ENCODE assay signal across 8 mouse cellular contexts in the genomic region with DNA sequence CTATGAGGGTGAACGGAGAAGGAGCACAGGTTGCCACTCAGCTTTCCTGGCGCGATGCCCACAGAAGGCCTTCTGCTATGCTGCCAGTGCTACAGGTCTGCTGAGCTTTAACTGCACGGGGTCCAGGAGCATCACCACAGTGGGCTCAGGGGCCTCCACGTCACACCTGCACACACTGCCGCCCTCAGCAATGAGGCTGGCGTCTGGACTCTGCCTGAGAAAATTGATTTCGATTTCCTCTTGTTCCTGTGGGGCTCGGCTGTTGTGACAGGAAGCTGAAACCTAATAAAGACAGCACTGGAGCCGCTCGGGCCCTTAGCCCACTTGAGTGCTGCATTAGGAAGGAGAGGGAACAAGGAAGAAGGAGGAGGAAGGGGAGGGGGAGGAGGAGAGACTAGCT.
DNase-seq lines count a peak whose midpoint lies in the region; ATAC-seq and TF ChIP-seq lines count a peak whose summit lies in the region.

No protein-coding gene starts in this region.

- no peak for TF ChIP-seq CTCF in kidney, postnatal 0 days (IDR thresholded peaks at IDR 0.05; ENCODE audit: low read depth)

- WGBS in kidney, postnatal 0 days: 34% methylated on average over 11 of the region's 11 CpGs

- H3K27me3 ChIP-seq in kidney, postnatal 0 days (ENCODE audit: insufficient read depth, low read length): no peaks in the 10 kb centered on the region

- peak; percentile 2 for DNase-seq in cerebellum, adult 9-11 months
- no peak for DNase-seq in cerebellum, adult 11 months
- peak; percentile 58 for DNase-seq in kidney, postnatal 0 days (ENCODE audit: low spot score)
- DNase-seq in kidney, adult 18-20 months: no peak
- no peak for DNase-seq in ES-E14 (ENCODE audit: low read depth, low spot score)
- peak; percentile 2 for DNase-seq in hindlimb bud, embryonic 11.5 days (ENCODE audit: extremely low spot score, low read depth, low spot score)
- no peak for DNase-seq in c-Kit-positive CD71-positive TER-119-positive erythroid progenitor cells, embryonic 14.5 days (ENCODE audit: low spot score)
- no peak for DNase-seq in left cerebral cortex, adult 9 months (ENCODE audit: low spot score in 2 of 2)

- in situ Hi-C loops in ES-E14 (cut with MboI; ENCODE audit: low sequenced_read_pairs in 2 of 2, unreplicated experiment in 2 of 2): no loop called here

- no peaks in the 10 kb centered on the region for H3K9me3 ChIP-seq in kidney, postnatal 0 days (replicated peaks; ENCODE audit: low read length)
- H3K9me3 ChIP-seq in ES-E14 (ENCODE audit: control insufficient read depth, insufficient read depth, low read depth, low read length): no peaks in the 10 kb centered on the region

- no peak for ATAC-seq in kidney, postnatal 0 days (replicated peaks; ENCODE audit: low FRiP score, low read depth)

- peaks cover 6% of the 10 kb centered on the region; the same call in 1 of the 2 replicates for H3K4me1 ChIP-seq in kidney, postnatal 0 days (replicated peaks; ENCODE audit: insufficient read depth, low read length)
- H3K4me1 ChIP-seq in ES-E14 (ENCODE audit: control insufficient read depth in 2 of 2, insufficient read depth in 2 of 2, low read length in 2 of 2, poor library complexity in 1 of 2): no peaks in the 10 kb centered on the region

- H3K36me3 ChIP-seq in kidney, postnatal 0 days (ENCODE audit: insufficient read depth, low read length): no peaks in the 10 kb centered on the region
- no peaks in the 10 kb centered on the region for H3K36me3 ChIP-seq in ES-E14 (ENCODE audit: control insufficient read depth, insufficient read depth, low read length, poor library complexity, severe bottlenecking)

- no peak overlapping the region for H3K4me2 ChIP-seq in kidney, postnatal 0 days (ENCODE audit: low read length)

- no peak overlapping the region for H3K4me3 ChIP-seq in kidney, postnatal 0 days (replicated peaks; ENCODE audit: low read depth, low read length)
- no peak overlapping the region for H3K4me3 ChIP-seq in ES-E14 (ENCODE audit: insufficient read depth in 1 of 2, low read depth in 1 of 2, low read length in 2 of 2, poor library complexity in 1 of 2, severe bottlenecking in 1 of 2)

- H3K9ac ChIP-seq in kidney, postnatal 0 days (ENCODE audit: low read depth, low read length): no peak overlapping the region
- H3K9ac ChIP-seq in ES-E14 (ENCODE audit: insufficient read depth, low read depth, low read length, poor library complexity, severe bottlenecking): peak overlapping the region; percentile 35; the same call in 1 of the 2 replicates

- no peak overlapping the region for H3K27ac ChIP-seq in kidney, postnatal 0 days
- no peak overlapping the region for H3K27ac ChIP-seq in ES-E14 (ENCODE audit: insufficient read depth, low read depth, low read length, poor library complexity, severe bottlenecking)

TF ChIP-seq in ES-E14, 5 proteins besides CTCF, POLR2A, EP300 and RAD21:
- TF ChIP-seq ZC3H11A (IDR thresholded peaks at IDR 0.05; ENCODE audit: borderline replicate concordance, low read depth, low read length): no peak
- TF ChIP-seq HCFC1 (IDR thresholded peaks at IDR 0.05; ENCODE audit: borderline replicate concordance, insufficient read depth, low read length): no peak
- TF ChIP-seq MAFK (IDR thresholded peaks at IDR 0.05; ENCODE audit: insufficient read depth, low read depth, low read length): no peak
- TF ChIP-seq ZNF384 (IDR thresholded peaks at IDR 0.05; ENCODE audit: low read depth, low read length): no peak
- TF ChIP-seq CHD2 (IDR thresholded peaks at IDR 0.05; ENCODE audit: low read depth, low read length): no peak
TF ChIP-seq in ES-E14: peak in this region for 0.

Comparison
In these comparisons a context has a peak if more than half of its experiments do, and no peak if none do; other contexts are left out.
1. DNase-seq: peak in cerebellum, adult 9-11 months (single experiment), kidney, postnatal 0 days (single experiment) and hindlimb bud, embryonic 11.5 days (single experiment); none in cerebellum, adult 11 months (single experiment), kidney, adult 18-20 months (single experiment), ES-E14 (single experiment), c-Kit-positive CD71-positive TER-119-positive erythroid progenitor cells, embryonic 14.5 days (single experiment) and left cerebral cortex, adult 9 months (0 of 2).